Mouse (Mus musculus) liver, embryonic 13.5 days (tissue): ENCODE measurements around the gene Gm49368. TPM values are rescaled to one million over a fixed set of nuclear protein-coding genes. Genes with fewer than 3 reads are reported as not detected.
"Not testable (repeated sequence)": the region's sequence is repeated elsewhere in the genome, so short reads cannot be mapped to it uniquely, and the experiment has no call there.

ENCODE experiments used
- ATAC-seq: fragments of 200-750 bp; cut with Nextera tagmentation; 2 replicates; pipeline ENCODE4 v1.8.0; 2017; ENCODE audit warnings: low read depth, mild to moderate bottlenecking, moderate number of reproducible peaks, moderate library complexity
- DNase-seq: peaks from one replicate; pipeline ENCODE4 v3.0.0; 2022
- H3K27ac ChIP-seq: fragments of 300-500 bp; sonication (generic); 2 replicates; pipeline ENCODE4 v1.5.1; 2015; ENCODE audit warnings: moderate library complexity, mild to moderate bottlenecking, inconsistent platforms
- H3K27me3 ChIP-seq: fragments of 300-500 bp; sonication (generic); 2 replicates; pipeline ENCODE4 v1.6.1; 2015; ENCODE audit warnings: mild to moderate bottlenecking, inconsistent platforms
- H3K36me3 ChIP-seq: fragments of 300-500 bp; sonication (generic); 2 replicates; pipeline ENCODE4 v1.6.1; 2015; ENCODE audit warnings: mild to moderate bottlenecking, inconsistent platforms
- H3K4me1 ChIP-seq: fragments of 300-500 bp; sonication (generic); replicated peaks from 2 replicates; pipeline ENCODE4 v1.6.1; 2015; ENCODE audit warnings: inconsistent platforms
- H3K4me2 ChIP-seq: fragments of 300-500 bp; sonication (generic); 2 replicates; pipeline ENCODE4 v1.6.1; 2015; ENCODE audit warnings: inconsistent platforms, mild to moderate bottlenecking, moderate library complexity
- H3K4me3 ChIP-seq: fragments of 300-500 bp; sonication (generic); replicated peaks from 2 replicates; pipeline ENCODE4 v1.5.1; 2015; ENCODE audit warnings: mild to moderate bottlenecking, inconsistent platforms
- H3K9ac ChIP-seq: fragments of 300-500 bp; sonication (generic); 2 replicates; pipeline ENCODE4 v1.6.1; 2015; ENCODE audit warnings: mild to moderate bottlenecking, inconsistent platforms
- H3K9me3 ChIP-seq: fragments of 300-500 bp; sonication (generic); replicated peaks from 2 replicates; pipeline ENCODE4 v1.6.1; 2016; ENCODE audit warnings: inconsistent platforms
- WGBS: fragments of 180-500 bp; shearing (Covaris S2); methylation state at CpG from one replicate; pipeline ENCODE4 v1.1.7; 2015; ENCODE audit not compliant: insufficient replicate concordance; 5-methylcytosine and 5-hydroxymethylcytosine counted together
- polyA plus RNA-seq: library from polyadenylated mRNA; unstranded; fragments of >200 nt; fragmentation: Nextera tagmentation; extraction: Ambion mirVana; gene quantifications from 2 replicates; pipeline ENCODE4 v1.2.1, GENCODE M21; 2015

Gene Gm49368
- polyA plus RNA-seq, 1 experiment from 2014 or later = not detected

DNA sequence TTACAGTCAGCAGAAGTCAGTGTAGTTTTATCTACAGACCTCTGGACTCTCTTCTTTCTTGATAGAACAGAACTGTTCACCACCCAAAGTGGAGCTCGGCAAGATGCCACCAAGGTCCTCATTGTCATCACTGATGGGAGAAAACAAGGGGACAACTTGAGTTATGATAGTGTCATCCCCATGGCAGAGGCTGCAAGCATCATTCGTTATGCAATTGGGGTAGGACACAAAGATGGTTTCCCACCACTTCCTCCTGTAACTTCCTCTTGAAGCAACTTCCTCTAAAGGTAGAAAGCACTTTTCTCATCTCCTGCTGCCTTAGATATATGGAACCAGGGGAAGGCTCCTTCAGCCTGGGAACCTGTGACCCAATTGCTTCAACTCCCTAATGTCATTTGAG is 71.1 kb downstream of the Gm49368 start:
- no peak overlapping the region for H3K27ac ChIP-seq
- no peaks in the 10 kb centered on the region for H3K27me3 ChIP-seq
- ATAC-seq (no peak), DNase-seq (no peak)
- no peak overlapping the region for H3K4me3 ChIP-seq
- no peaks in the 10 kb centered on the region for H3K9me3 ChIP-seq
- H3K36me3 ChIP-seq = no peaks in the 10 kb centered on the region
- H3K9ac ChIP-seq = no peak overlapping the region
- WGBS = 19% methylated on average over 2 of the region's 2 CpGs
- no peaks in the 10 kb centered on the region for H3K4me1 ChIP-seq
- no peak overlapping the region for H3K4me2 ChIP-seq

GRCm38 (mm10) chr7:128136927-128137326 is 74.4 kb downstream of the Gm49368 start:
- H3K4me1 ChIP-seq = no peaks in the 10 kb centered on the region
- H3K9me3 ChIP-seq = no peaks in the 10 kb centered on the region
- DNase-seq = no peak
- no peak for ATAC-seq
- H3K27me3 ChIP-seq = no peaks in the 10 kb centered on the region
- H3K27ac ChIP-seq = no peak overlapping the region
- WGBS = 46% methylated on average over 4 of the region's 4 CpGs
- H3K36me3 ChIP-seq = no peaks in the 10 kb centered on the region
- H3K9ac ChIP-seq = no peak overlapping the region
- H3K4me3 ChIP-seq = no peak overlapping the region
- no peak overlapping the region for H3K4me2 ChIP-seq

DNA sequence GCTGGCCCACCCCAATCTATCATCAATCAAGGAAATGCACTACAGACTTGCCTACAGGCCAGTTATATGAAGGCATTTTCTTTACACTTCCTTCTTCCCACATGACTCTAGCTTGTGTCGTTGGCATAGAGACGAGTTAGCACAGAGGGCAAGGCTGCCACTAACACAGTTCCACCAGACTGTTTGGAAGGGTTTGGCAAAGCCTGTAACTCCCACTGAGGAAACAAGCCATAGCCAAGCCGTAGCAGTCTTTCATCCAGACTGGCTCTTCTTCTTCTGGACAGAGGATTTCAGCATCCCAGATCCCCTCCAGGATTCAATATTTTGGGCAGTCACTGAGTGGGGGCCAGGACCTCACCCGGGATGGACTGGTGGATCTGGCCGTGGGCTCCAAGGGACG is 77.1 kb downstream of the Gm49368 start:
- WGBS = 75% methylated on average over 6 of the region's 6 CpGs
- Histone ChIP-seq H3K4me3 (no peak overlapping the region), H3K9ac (no peak overlapping the region), H3K27ac (no peak overlapping the region), H3K4me2 (no peak overlapping the region), H3K27me3 (no peaks in the 10 kb centered on the region), H3K9me3 (no peaks in the 10 kb centered on the region), H3K36me3 (no peaks in the 10 kb centered on the region), H3K4me1 (no peaks in the 10 kb centered on the region)
- ATAC-seq (no peak), DNase-seq (no peak)

DNA sequence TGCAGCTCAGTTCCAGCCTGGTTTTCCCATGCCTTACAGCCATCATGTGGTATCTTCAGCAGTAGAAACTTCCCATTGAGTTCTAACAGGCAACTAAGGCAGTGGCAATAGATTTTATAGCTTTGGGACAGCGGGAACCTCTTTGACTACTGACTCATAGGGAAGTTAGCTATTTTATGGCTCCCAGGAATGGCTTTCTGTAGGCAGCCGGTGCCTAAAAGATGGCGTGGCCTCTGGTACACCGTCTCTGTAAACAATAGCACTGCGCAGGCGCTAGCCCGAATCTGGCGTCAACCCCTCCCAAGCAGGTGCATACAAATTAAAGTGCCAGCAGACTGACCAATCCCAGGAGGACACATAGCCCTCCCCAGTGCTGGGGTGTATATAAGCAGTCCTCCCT is 88.5 kb downstream of the Gm49368 start:
- Histone ChIP-seq H3K27ac (no peak overlapping the region), H3K9ac (no peak overlapping the region), H3K4me3 (no peak overlapping the region), H3K4me1 (no peaks in the 10 kb centered on the region), H3K36me3 (no peaks in the 10 kb centered on the region), H3K9me3 (no peaks in the 10 kb centered on the region), H3K4me2 (no peak overlapping the region), H3K27me3 (no peaks in the 10 kb centered on the region)
- ATAC-seq (no peak), DNase-seq (no peak)
- WGBS = 73% methylated on average over 8 of the region's 8 CpGs

DNA sequence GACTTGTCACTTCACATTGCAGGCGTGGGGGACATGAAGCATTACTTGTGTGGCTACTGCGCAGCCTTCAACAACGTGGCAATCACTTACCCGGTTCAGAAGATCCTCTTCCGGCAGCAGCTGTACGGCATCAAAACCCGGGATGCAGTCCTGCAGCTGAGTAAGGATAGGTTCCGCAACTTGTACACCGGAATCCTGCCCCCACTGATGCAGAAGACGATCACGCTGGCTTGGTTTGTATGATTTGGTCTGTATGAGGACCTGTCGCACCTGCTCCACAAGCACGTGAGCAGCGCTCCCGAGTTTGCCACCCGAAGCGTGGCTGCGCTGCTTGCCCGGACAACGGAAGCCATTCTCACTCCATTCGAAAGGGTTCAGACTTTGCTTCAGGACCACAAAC is 91.6 kb downstream of the Gm49368 start, which contains the start of gene Itgad:
TSS of gene Itgad (plus strand) at position 301 of the 400 bp plus-strand sequence.
- no peak within 1 kb of the TSS for H3K9ac ChIP-seq
- no peaks in the 10 kb centered on the region for H3K36me3 ChIP-seq
- WGBS = 82% methylated on average over 21 of the region's 21 CpGs
- H3K4me2 ChIP-seq = no peak within 1 kb of the TSS
- no peak for ATAC-seq
- H3K4me3 ChIP-seq = no peak within 1 kb of the TSS
- no peak within 1 kb of the TSS for H3K27ac ChIP-seq
- no peaks in the 10 kb centered on the region for H3K4me1 ChIP-seq
- no peaks in the 10 kb centered on the region for H3K9me3 ChIP-seq
- no peaks in the 10 kb centered on the region for H3K27me3 ChIP-seq
- no peak for DNase-seq

- WGBS = 54% methylated on average over 10 of the region's 10 CpGs
- Histone ChIP-seq H3K36me3 (no peaks in the 10 kb centered on the region), H3K27ac (no peak overlapping the region), H3K4me2 (no peak overlapping the region), H3K27me3 (no peaks in the 10 kb centered on the region), H3K9me3 (no peaks in the 10 kb centered on the region), H3K4me1 (no peaks in the 10 kb centered on the region), H3K4me3 (no peak overlapping the region), H3K9ac (no peak overlapping the region)
- no peak for ATAC-seq
- no peak for DNase-seq
These were observed 92.4 kb downstream of the Gm49368 start for GRCm38 (mm10) chr7:128154924-128155323.

DNA sequence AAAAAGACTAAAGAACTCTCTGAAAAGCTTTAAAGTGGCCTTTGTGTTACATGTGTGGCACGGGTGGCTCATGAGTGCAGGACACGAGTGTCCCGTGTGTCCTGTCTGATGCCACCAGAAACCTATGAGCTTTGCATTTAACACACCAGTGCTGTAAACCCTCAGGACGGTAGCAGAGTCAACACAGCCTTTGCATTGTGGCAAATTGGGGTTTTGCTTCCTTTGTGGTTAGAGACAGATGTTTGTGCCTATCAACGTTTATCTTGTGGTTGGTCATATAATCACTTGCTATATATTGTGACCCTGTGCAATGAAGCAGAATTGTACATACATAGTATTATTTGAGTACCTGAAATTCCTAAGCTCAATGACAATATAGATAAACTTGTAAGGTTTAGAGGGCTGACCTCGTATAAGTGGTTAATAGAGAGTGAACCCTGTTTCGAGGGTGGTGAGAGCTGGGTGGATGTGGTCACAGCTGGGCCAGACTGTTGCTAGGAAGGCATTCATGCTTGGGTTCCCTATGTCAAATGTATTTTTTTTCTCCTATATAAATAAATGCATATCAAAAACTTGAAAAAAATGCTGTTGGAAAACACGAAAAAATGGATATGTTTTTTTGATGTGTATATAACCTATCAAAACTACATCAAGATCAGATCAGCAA is 96.3 kb downstream of the Gm49368 start:
- WGBS = 22% methylated on average over 8 of the region's 8 CpGs
- not testable (repeated sequence) for H3K9me3 ChIP-seq, DNase-seq, H3K4me3 ChIP-seq, H3K4me2 ChIP-seq, ATAC-seq, H3K4me1 ChIP-seq, H3K27me3 ChIP-seq, H3K36me3 ChIP-seq, H3K27ac ChIP-seq, H3K9ac ChIP-seq

GRCm38 (mm10) chr7:128164001-128164400 is 101.5 kb downstream of the Gm49368 start:
- DNase-seq (no peak), ATAC-seq (no peak)
- 70% methylated on average over 4 of the region's 4 CpGs for WGBS

DNA sequence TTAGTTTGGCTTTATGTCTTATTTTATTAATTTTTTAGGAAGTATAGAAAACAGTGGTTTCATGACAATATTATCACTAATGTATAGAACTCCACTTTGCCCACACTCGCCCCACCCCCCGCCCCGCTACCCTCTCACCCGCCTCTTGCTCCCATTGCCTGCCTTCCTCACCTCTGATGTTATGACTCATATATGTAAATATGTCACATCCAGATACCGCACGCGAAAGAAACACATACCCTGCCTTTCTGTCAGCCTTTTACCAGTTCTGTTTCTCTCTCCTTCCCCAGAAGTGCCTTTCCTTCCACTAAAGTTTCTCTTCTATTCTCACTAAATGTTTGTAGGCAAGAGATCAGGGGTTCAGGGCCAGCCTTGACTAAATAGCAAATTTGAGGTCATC is 103.9 kb downstream of the Gm49368 start:
- WGBS = 71% methylated on average over 7 of the region's 7 CpGs
- Histone ChIP-seq H3K4me3 (no peak overlapping the region), H3K9me3 (no peaks in the 10 kb centered on the region), H3K27me3 (no peaks in the 10 kb centered on the region), H3K4me1 (no peaks in the 10 kb centered on the region), H3K9ac (no peak overlapping the region), H3K27ac (no peak overlapping the region), H3K4me2 (no peak overlapping the region), H3K36me3 (no peaks in the 10 kb centered on the region)
- no peak for ATAC-seq
- no peak for DNase-seq

More at GRCm38 (mm10) chr7:128164001-128164400, 101.5 kb downstream of the Gm49368 start:
- Histone ChIP-seq H3K27ac (no peak overlapping the region), H3K9me3 (no peaks in the 10 kb centered on the region), H3K27me3 (no peaks in the 10 kb centered on the region), H3K4me3 (no peak overlapping the region), H3K9ac (no peak overlapping the region), H3K36me3 (no peaks in the 10 kb centered on the region), H3K4me1 (no peaks in the 10 kb centered on the region), H3K4me2 (no peak overlapping the region)

DNA sequence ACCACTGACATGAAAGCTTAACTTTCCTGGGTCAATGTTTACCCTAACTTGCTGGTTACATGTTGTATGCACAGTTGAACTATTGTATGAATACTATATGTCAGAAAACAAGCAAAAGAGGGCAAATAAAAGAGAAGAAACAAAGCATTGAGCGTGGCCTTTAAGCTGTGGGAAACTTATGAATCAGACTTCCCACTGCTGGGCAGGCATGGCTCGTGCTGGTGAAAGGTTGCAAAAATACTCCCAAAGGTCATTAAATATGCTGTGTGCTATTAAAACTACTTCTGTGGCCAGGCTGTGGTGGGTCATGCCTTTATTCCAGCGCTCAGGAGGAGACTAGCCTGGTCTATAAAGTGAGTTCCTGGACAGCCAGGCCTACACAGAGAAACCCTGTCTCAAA is 107.5 kb downstream of the Gm49368 start:
- no peak for ATAC-seq
- Histone ChIP-seq H3K27me3 (no peaks in the 10 kb centered on the region), H3K9me3 (no peaks in the 10 kb centered on the region)

More for the DNA sequence above, 107.5 kb downstream of the Gm49368 start:
- Histone ChIP-seq H3K36me3 (no peaks in the 10 kb centered on the region), H3K27ac (no peak overlapping the region), H3K9ac (no peak overlapping the region), H3K4me3 (no peak overlapping the region), H3K4me2 (no peak overlapping the region), H3K4me1 (no peaks in the 10 kb centered on the region)
- no peak for DNase-seq
- WGBS = 51% methylated on average over 3 of the region's 3 CpGs
